Mouse (Mus musculus): Measurements from ENCODE around the gene Ttc24. TPM values are rescaled to one million over a fixed set of nuclear protein-coding genes. Genes with fewer than 3 reads are reported as not detected.
A peak's percentile ranks its signal among the peaks of the same experiment; 100 is the strongest.

The Ttc24 gene
- polyA plus RNA-seq, 1 experiment from 2014 or later = not detected

GRCm38 (mm10) chr3:88097666-88098065 is 19.6 kb upstream of the Ttc24 start:
- H3K9ac ChIP-seq = peak overlapping the region; percentile 20; the same call in 1 of the 2 replicates
- WGBS = 92% methylated on average over 6 of the region's 6 CpGs
- H3K9me3 ChIP-seq = no peaks in the 10 kb centered on the region
- H3K27me3 ChIP-seq = no peaks in the 10 kb centered on the region
- peaks cover 15% of the 10 kb centered on the region; the same call in 1 of the 2 replicates for H3K36me3 ChIP-seq
- peaks cover 6% of the 10 kb centered on the region; the same call in 1 of the 2 replicates for H3K4me1 ChIP-seq (replicated peaks)
- H3K4me3 ChIP-seq = no peak overlapping the region
- no peak for ATAC-seq (ENCODE audit: low FRiP score)
- H3K4me2 ChIP-seq = no peak overlapping the region
- no peak overlapping the region for H3K27ac ChIP-seq

DNA sequence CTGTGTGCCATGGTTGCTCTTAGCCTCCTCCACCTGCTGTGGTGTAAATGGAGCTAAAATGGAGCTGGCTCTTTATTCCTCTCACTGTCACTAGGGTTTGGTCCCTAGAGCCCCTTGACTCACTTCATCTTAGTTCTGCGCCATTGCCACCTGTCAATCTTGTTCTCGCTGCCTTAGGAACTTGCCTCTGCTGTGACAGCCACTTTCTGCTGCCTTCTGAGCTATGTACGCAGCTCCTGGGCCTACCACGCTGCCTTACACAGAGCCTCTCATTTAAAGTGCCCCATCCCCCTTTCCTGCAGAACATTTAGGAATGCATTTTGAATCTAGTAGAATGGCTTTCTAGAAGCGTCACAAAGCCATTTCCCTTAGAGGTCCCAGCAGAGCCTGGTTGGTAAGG is 16.0 kb upstream of the Ttc24 start:
- Histone ChIP-seq H3K9me3 (no peaks in the 10 kb centered on the region), H3K27ac (no peak overlapping the region), H3K4me3 (no peak overlapping the region), H3K4me2 (no peak overlapping the region), H3K27me3 (no peaks in the 10 kb centered on the region), H3K4me1 (replicated peaks) (peaks cover 6% of the 10 kb centered on the region; the same call in 1 of the 2 replicates), H3K9ac (no peak overlapping the region), H3K36me3 (peaks cover 10% of the 10 kb centered on the region)
- WGBS = 83% methylated on average over 5 of the region's 5 CpGs
- ATAC-seq (ENCODE audit: low FRiP score) = no peak

DNA sequence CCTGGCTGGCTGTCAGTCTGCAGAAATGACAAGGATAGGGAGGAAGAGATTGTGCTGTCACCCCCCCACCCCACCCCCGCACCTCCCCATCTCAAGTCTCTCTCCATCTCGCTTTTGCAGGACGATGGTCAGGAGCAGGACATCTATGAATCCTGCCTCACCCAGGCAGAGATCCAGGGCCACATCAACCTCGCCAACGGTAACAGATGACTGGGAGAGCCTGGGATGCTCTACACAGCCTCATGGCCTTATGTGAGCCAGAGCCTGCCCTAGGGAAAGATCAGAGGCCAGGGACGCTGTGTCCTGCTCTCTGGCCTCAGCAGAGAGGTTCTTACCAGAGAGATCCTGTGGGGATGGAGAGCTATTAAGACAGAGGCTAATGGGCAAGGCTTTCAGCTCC is 12.5 kb upstream of the Ttc24 start:
- Histone ChIP-seq H3K4me2 (no peak overlapping the region), H3K4me3 (no peak overlapping the region), H3K27ac (no peak overlapping the region), H3K27me3 (no peaks in the 10 kb centered on the region), H3K4me1 (replicated peaks) (peaks cover 6% of the 10 kb centered on the region; the same call in 1 of the 2 replicates), H3K36me3 (peaks cover 10% of the 10 kb centered on the region), H3K9ac (no peak overlapping the region), H3K9me3 (no peaks in the 10 kb centered on the region)
- no peak for ATAC-seq (ENCODE audit: low FRiP score)
- WGBS = 95% methylated on average over 6 of the region's 6 CpGs

GRCm38 (mm10) chr3:88090106-88090505 is 12.0 kb upstream of the Ttc24 start:
- Histone ChIP-seq H3K27ac (no peak overlapping the region), H3K27me3 (no peaks in the 10 kb centered on the region), H3K9me3 (no peaks in the 10 kb centered on the region), H3K9ac (no peak overlapping the region), H3K4me1 (replicated peaks) (peaks cover 6% of the 10 kb centered on the region; the same call in 1 of the 2 replicates), H3K36me3 (peaks cover 10% of the 10 kb centered on the region), H3K4me2 (no peak overlapping the region), H3K4me3 (no peak overlapping the region)
- 93% methylated on average over 7 of the region's 7 CpGs for WGBS
- no peak for ATAC-seq (ENCODE audit: low FRiP score)

DNA sequence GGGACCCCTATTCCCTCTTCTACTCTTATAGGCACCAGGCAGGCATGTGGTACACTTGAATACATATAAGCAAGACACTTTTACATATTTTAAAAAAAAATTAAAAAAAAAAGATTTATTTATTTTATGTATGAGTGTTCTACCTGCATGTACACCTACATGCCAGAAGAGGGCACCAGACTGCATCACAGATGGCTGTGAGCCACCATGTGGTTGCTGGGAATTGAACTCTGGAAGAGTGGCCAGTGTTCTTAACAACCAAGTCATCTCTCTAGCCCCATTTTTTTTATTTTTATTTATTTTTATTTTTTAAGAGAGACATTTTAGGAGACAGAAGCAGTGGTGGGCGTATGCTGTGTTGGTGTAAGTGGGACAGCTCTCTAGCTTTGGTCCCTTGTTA is 9.6 kb upstream of the Ttc24 start:
- H3K9me3 ChIP-seq = no peaks in the 10 kb centered on the region
- H3K27ac ChIP-seq = no peak overlapping the region
- H3K9ac ChIP-seq = no peak overlapping the region
- peaks cover 6% of the 10 kb centered on the region for H3K4me1 ChIP-seq (replicated peaks)
- no peak for ATAC-seq (ENCODE audit: low FRiP score)
- H3K4me2 ChIP-seq = no peak overlapping the region
- H3K4me3 ChIP-seq = no peak overlapping the region
- H3K27me3 ChIP-seq = no peaks in the 10 kb centered on the region
- H3K36me3 ChIP-seq = peaks cover 9% of the 10 kb centered on the region
- WGBS = 82% methylated on average over 1 of the region's 1 CpGs

GRCm38 (mm10) chr3:88085459-88085858 is 7.4 kb upstream of the Ttc24 start:
- Histone ChIP-seq H3K27me3 (no peaks in the 10 kb centered on the region), H3K4me3 (no peak overlapping the region), H3K9ac (0 out of 2 replicates have a peak overlapping the region, but pooled peaks have one; percentile 24), H3K9me3 (no peaks in the 10 kb centered on the region), H3K4me1 (replicated peaks) (peaks cover 18% of the 10 kb centered on the region), H3K4me2 (no peak overlapping the region), H3K36me3 (no peaks in the 10 kb centered on the region; the same call in 1 of the 2 replicates), H3K27ac (no peak overlapping the region)
- ATAC-seq (ENCODE audit: low FRiP score) = no peak
- WGBS = 94% methylated on average over 8 of the region's 9 CpGs

GRCm38 (mm10) chr3:88084001-88084400 is 5.9 kb upstream of the Ttc24 start:
- Histone ChIP-seq H3K9ac (no peak overlapping the region), H3K4me3 (no peak overlapping the region), H3K9me3 (no peaks in the 10 kb centered on the region), H3K4me2 (no peak overlapping the region), H3K36me3 (no peaks in the 10 kb centered on the region), H3K27ac (no peak overlapping the region), H3K4me1 (replicated peaks) (peaks cover 18% of the 10 kb centered on the region), H3K27me3 (no peaks in the 10 kb centered on the region)
- 98% methylated on average over 2 of the region's 2 CpGs for WGBS
- no peak for ATAC-seq (ENCODE audit: low FRiP score)

DNA sequence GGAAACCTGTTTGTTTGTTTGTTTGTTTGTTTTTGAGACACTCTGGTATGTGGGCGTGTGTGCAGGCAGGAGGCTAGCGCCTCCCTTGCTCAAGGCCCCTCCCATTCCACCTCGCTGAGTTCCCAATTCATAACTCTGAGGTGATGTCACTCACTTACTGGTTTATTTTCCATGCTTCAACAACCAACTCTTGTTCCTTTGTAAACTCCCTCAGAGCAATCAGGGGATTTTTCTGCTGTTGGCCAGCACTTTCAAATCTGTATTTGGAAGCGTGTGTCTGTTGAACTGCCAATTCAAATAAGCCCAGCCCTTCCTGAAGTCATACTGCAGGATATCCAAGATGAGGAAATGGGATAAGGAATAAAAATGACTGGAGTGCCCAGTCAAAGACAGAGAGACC is 4.6 kb upstream of the Ttc24 start:
- H3K9ac ChIP-seq = 0 out of 2 replicates have a peak overlapping the region, but pooled peaks have one; percentile 2
- no peak overlapping the region for H3K27ac ChIP-seq
- no peaks in the 10 kb centered on the region for H3K27me3 ChIP-seq
- no peaks in the 10 kb centered on the region for H3K9me3 ChIP-seq
- H3K4me1 ChIP-seq (replicated peaks) = peaks cover 18% of the 10 kb centered on the region
- H3K36me3 ChIP-seq = no peaks in the 10 kb centered on the region
- H3K4me3 ChIP-seq = peak overlapping the region; percentile 47
- no peak for ATAC-seq (ENCODE audit: low FRiP score)
- H3K4me2 ChIP-seq = peak overlapping the region; percentile 81
- WGBS = 21% methylated on average over 4 of the region's 4 CpGs

DNA sequence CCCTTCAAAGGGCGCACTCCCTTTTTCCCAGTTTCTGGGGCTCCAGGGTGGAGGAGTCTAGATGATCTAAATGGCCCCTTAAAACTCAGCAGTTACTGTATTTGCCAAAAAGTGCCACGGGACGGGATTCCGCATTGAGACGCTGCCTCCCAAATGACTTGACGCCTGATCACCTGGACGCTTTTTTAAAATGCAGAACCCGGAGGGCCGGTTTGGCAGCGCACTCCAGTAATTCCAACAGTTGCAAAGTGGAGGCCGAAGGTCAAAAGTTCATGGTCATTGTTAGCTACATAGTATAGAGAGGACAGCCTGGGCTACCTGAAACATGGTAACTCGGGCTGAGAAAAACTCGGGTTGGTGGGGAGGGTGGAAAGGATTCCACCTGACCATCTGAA is 4.1 kb upstream of the Ttc24 start:
- Histone ChIP-seq H3K9ac (no peak overlapping the region; the same call in 1 of the 2 replicates), H3K4me2 (peak overlapping the region; percentile 81), H3K4me3 (peak overlapping the region; percentile 47), H3K9me3 (no peaks in the 10 kb centered on the region), H3K4me1 (replicated peaks) (peaks cover 18% of the 10 kb centered on the region), H3K27ac (no peak overlapping the region), H3K27me3 (no peaks in the 10 kb centered on the region), H3K36me3 (no peaks in the 10 kb centered on the region)
- 4% methylated on average over 13 of the region's 13 CpGs for WGBS
- no peak for ATAC-seq (ENCODE audit: low FRiP score)

DNA sequence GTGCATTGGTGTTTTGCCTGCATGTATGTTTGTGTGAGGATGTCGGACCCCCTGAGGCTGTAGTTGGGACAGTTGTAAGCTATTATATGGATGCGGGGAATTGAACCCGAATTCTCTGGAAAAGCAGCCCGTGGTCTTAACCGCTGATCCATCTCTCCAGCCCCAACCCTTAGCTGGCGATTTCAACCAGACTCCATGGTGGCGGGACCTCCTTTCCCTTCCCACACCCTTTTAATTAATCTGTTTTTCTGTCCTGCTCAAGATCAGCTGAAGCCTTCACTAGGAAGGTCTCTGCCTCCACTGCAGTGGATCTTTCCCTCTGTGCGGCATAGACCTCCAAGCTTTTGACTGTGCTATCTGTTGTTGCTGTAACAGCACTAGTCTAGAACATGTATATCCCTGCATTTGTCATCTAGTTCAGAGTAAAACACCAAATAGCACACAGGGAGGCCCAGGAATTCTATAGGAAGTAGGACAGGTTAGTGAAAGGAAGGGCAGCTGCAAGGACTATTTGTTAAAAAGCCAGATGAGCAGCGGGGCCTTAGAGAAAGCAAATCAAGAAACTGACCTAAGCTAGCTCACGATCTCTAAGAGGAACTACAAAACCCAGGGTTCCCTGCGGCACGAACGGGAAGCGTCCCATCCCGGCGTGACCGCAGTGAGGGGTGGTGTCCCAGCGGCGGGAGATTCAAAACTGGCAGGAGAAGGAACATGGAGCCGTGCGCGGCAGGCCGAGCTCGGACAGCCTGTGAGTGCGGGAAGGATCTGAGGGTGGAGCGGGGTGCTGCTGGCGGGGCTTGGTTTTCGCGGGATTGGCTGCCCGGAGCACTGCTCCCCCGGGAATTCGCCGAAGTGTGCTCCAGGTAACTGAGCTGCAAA is 3.5 kb upstream of the Ttc24 start, which contains the start of gene Iqgap3:
Gene Iqgap3 (plus strand): TSS at position 627 of the 879 bp plus-strand sequence.
- Histone ChIP-seq H3K4me1 (replicated peaks) (peaks cover 18% of the 10 kb centered on the region), H3K27me3 (no peaks in the 10 kb centered on the region), H3K9me3 (no peaks in the 10 kb centered on the region), H3K9ac (peak within 1 kb of the TSS; percentile 56), H3K36me3 (no peaks in the 10 kb centered on the region), H3K4me2 (peak within 1 kb of the TSS; percentile 81), H3K27ac (peak within 1 kb of the TSS; percentile 40; the same call in 1 of the 2 replicates), H3K4me3 (peak within 1 kb of the TSS; percentile 47)
- ATAC-seq (ENCODE audit: low FRiP score) = peak; percentile 89
- 20% methylated on average over 33 of the region's 33 CpGs for WGBS

DNA sequence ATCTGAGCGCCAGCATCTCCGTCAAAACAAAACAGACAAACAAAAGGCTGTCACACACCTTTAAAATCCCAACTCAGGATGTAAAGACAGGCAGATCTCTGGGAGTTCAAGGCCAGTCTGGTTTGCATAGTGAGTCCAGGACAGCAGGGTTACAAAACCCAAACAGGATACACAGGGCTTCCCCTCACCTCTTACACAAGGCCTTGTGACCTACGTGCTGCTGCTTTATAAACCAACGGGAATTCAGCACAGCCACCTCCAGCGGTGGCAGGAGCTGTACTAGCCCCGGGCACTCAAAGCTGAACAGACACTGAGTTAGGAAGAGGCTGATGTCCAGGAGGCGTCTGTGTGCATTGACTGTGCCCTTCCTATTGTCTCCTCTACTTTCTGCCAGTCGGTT is 663 bp downstream of the Ttc24 start:
- Histone ChIP-seq H3K4me3 (no peak overlapping the region), H3K9ac (no peak overlapping the region), H3K27me3 (peaks cover 3% of the 10 kb centered on the region; the same call in 1 of the 2 replicates), H3K4me2 (no peak overlapping the region), H3K4me1 (replicated peaks) (peaks cover 10% of the 10 kb centered on the region), H3K9me3 (no peaks in the 10 kb centered on the region), H3K36me3 (no peaks in the 10 kb centered on the region), H3K27ac (no peak overlapping the region)
- ATAC-seq (ENCODE audit: low FRiP score) = no peak
- 42% methylated on average over 8 of the region's 8 CpGs for WGBS

GRCm38 (mm10) chr3:88074766-88075165 is 3.3 kb downstream of the Ttc24 start:
- H3K4me2 ChIP-seq = no peak overlapping the region
- H3K27ac ChIP-seq = no peak overlapping the region
- ATAC-seq (ENCODE audit: low FRiP score) = no peak
- no peaks in the 10 kb centered on the region for H3K4me1 ChIP-seq (replicated peaks)
- H3K9me3 ChIP-seq = no peaks in the 10 kb centered on the region
- peaks cover 24% of the 10 kb centered on the region for H3K27me3 ChIP-seq
- H3K4me3 ChIP-seq = no peak overlapping the region
- 0 out of 2 replicates have a peak overlapping the region, but pooled peaks have one; percentile 9 for H3K9ac ChIP-seq
- WGBS = 81% methylated on average over 8 of the region's 8 CpGs
- H3K36me3 ChIP-seq = no peaks in the 10 kb centered on the region

All from hindbrain, embryonic 13.5 days (tissue).